Mouse (Mus musculus) heart, adult 11 months (tissue): Measurements from ENCODE around the gene Hspb7.

ENCODE experiments used
- DNase-seq: peaks from one replicate; pipeline ENCODE4 v3.0.0; 2022

Gene Hspb7

DNA sequence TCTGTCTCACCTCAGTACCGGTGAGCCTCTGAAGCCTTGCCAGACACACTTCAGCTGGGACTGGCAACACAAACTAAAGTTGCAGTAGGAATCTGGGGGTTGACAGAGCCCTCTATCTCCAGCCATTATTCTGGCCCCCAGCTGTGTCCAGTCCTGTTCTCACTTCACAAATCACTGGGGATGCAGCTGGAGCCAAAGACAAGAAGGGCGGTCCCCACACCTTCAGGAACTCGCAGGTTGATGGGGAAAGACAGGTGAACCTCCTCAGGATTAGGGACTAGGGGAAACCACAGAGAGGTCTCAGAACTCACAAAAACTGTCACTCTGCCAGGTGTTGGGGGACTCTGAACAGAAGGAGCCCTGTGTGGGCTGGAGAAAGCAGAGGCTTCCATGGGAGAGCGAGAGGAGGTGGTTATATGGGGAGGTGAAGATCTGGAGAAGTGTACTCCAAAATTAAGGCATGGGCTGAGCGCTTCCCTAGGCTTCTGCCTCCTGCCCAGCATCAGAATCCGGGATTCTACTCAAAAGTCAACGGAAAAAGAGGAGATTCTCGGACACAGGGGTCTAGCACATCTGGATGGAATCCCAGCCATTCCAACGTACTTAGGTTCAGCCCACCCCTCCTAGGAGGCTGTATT is at the start of gene Hspb7:
TSS of gene Hspb7 (plus strand) at position 588 of the 638 bp plus-strand sequence.
- no peak for DNase-seq

DNA sequence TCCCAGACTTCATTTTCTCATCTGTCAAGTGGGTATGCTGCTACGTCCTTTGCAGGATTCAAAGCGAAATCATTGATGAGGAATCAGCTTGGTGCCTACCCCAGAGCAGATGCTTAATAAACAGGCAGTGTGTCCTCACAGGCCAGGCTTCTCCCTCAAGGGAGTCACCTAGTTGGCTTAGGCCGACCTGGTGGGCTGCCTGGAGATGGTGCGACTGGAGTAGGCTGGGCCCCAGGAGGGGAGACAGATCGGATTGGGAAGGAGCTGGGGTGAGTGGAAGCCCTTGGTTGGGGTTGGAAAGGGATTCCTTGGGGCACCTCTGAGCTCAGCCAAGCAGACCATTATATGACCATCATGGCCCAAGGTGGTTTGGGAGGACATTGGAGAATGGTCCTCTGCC is 48.2 kb upstream of the Hspb7 start:
- DNase-seq = no peak

DNA sequence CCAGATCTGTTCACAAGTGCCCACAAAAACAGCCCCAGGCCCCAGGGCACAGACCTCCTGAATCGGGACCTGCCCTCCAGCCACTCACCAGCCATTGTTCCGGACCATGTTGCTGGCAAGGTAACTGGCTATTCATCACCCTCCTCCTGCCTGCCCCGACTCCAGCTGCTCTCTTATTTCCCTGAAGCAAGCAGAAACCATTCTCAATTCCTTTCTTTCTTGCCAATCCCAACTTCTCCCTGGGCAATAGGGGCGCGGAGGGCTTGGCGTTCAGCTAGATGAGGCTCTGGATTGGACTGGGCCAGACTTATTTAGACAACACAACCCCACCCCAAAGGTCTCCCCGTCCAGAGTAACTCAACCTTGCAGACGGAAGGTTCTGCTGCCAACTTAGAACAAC is 40.9 kb upstream of the Hspb7 start:
- DNase-seq = peak; percentile 83

DNA sequence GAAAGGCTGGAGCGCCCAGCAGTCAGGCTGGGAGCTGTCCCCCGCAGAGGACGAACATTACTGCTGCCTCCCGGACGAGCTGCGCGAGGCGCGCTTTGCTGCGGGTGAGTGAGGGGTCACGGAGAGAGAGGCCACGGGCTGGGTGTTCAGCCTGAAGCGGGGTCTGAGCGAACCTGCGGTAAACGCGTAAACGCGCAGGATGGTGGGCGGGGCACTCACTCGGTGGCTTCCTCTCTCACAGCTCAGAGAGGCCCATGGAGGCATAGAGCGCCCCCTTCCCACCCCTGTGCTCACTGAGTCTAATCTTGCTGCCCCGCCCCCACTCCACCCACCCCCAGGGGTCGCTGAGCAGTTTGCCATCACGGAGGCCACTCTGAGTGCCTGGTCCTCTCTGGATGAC is 38.2 kb upstream of the Hspb7 start:
- no peak for DNase-seq

DNA sequence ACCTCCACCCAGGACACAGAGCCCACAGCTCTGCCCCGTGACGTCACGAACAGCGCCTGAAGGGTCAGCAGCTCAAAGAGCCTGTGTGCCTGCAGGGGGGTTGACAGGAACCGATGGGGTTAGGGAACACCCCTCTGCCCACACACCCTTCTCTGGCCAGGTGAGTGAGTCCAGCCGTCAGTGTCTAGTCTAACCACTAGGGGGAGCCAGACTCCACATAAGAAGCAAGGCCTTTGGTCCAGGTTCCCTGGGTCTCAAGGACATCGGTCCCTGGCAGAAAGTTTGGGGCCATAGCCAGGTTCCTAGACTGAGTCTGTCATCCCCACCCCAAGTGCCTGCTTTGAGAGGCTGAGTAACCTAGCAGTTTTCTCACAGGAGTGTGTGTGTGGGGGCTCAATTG is 35.3 kb upstream of the Hspb7 start:
- DNase-seq = no peak

DNA sequence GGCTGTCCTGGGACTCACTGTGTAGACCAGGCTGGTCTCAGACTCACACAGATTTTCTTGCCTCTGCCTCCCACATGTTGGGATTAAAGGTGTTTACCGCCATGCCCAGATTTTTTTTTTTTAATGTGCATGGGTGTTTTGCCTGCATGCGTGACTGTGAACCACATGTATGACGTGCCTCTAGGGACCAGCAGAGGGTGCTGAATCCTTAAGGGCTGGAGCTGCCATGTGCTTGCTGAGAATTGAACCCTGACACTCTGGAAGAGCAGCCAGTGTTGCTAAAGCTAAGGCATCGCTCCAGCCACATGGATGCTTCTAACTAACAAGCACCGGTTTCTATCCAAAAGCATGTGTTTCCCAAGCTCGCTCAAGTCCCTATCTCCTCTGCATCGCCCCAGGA is 34.4 kb upstream of the Hspb7 start:
- no peak for DNase-seq

DNA sequence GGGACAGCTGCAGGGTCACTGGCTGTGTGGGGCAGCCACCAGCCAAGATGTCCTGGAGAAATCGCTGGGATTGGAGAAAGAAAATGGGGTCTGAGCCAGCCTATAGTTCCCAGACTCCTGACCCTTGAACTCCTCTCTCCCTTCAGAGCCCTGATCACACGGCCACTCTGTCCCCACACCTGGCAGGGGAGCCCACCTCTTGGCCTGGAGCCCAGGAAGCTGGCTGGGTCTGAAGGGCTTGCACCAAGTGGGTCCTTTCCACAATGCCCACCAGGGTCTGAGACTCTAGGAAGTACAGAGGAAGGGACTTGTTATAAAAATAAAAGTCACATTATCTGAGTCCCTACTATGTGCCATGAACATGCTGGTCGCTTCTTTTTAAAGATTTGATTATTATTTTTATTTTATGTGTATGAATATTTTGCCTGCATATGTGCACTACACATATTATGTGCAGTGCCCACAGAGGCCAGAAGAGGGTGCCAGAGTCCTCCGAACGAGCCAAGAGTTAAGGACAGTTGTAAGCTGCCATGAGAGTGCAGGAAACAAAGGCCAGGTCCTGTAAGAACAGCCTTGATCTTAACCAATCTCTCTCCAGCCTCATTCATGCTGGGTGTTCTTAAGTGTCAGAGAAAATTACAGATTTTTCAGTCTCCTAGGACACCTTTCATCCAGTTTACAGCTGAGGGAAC is 33.3 kb upstream of the Hspb7 start:
- DNase-seq = no peak

DNA sequence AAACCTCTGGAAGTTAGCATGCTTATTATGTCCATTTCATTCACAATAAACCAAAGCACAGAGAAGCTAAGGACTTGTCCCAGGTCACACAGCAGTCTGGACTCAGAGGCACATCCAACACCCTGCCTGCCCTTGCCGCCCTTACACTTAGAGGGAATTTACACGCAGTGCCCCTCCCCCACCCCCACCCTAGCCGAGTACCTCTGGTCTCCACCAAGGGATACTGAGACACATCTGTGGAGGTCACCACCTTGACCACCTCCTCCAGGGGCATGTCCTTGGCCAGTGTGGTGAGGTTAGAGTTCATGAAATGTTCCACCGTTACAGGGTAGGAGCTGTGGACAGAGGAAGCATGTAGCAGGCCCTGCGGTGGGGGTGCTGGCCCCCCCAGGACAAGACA is 32.6 kb upstream of the Hspb7 start:
- DNase-seq = no peak

DNA sequence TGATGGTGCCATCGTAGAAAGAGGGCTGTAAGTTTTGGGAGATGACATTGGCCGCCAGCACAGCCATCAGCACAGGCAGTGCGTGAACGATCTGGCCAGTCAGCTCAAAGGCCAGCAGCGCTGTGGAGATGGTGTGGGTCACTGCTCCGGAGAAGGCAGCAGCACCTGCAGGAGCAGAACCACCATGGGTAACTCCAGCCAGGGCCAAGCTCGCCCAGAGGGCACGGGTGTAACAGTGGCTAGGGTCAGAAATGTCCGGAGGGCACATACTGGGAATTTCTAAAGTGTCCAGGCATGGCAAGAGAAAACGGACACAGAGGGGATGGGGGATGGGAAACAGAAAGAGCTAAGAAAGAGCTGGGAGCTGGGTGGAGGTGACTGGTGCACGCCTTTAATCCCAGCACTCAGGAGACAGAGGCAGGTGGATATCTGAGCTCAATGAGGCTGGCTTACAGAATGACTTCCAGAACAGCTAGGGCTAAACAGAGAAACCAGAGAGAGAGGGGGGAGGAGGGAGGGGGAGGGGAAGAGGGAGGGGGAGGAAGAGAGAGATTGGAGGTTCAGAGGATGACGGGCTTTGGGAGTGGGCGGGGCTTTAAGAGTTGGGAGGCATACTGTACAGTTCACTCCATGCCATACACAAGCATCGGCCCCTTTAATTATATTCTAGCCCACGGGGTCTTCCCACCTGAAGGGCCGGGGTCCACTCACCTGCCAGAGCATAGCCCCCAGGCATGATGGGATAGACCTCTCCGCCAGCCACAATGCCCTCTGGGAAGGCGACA is 31.0 kb upstream of the Hspb7 start:
- no peak for DNase-seq

DNA sequence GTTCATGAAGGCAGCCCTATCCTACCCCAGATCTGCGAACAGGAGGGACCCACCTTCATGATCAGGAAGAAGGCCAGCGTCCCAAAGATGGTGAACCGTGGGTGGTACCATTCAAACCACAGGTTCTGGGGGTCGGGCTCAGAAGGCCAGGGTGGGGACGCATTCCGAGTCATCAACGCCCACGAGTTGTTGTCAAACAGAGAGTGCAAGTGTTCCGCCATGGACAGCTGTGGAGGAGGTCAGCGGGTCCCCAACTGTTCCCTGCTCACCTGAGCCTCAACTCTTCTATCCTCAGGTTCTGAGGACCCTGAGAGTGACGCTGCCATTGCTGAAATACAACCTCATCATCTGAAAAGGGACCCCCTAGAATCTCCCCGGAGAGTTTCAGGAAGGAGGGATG is 29.3 kb upstream of the Hspb7 start:
- no peak for DNase-seq

DNA sequence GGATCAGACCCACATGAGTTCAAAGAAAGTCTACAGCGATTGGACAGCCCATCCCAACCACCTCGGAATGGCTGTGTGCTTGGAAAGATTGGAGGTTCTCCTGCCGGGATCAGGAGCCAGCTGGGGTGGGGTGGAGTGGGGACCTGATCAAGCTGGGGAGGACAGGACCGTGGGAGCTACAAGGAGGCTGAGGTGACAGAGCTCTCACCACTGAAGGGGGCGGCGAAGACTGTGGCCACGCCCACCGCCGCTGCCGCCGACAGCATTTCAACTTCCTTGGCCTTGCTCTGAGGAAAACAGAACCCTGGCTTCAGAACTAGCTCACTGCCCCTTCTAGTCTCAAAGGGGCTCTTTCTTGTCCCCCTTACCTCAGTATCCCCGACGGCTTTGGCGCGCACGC is 25.8 kb upstream of the Hspb7 start:
- no peak for DNase-seq

DNA sequence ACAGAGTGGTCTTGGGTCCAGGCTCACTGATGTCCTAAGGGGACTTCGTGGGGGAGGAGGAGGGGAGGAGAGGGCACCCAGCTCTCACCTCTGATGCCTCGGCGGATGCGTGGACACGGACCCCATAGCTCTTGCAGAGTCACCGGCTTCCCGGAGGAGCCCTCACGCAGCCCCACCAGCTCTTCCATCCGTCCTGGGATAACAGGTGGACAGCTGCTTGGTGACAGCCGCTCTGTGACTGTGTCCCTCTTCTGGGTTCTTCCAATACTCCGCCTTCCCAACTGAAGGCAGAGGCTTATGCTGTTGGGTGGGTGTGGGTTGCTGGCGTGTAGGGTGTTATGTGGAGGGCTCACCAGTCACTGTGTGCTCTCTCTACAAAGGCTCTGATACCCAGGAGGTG is 22.7 kb upstream of the Hspb7 start:
- peak; percentile 83 for DNase-seq

DNA sequence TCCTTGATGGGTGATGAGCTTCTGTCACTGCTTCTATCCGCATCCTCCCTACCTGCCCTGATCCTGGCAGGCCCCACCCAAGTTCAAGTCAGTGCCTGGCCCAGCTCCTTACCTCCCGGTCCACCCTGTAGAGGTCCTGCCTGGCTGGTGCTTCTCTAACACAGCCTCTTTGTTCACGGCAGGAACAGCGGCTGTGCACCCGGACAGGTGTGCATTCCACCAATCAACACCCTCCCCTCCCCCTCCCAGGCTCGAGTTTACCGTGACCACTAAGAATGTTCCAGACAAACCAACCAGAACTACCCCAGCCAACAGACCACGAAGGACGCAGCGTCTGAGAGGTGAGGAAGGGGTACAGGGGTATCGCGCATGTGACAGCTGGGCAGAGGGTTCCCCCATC is 22.0 kb upstream of the Hspb7 start, which contains the start of gene Clcnka:
TSS of gene Clcnka (minus strand) at position 180 of the 400 bp plus-strand sequence.
- peak; percentile 88 for DNase-seq

DNA sequence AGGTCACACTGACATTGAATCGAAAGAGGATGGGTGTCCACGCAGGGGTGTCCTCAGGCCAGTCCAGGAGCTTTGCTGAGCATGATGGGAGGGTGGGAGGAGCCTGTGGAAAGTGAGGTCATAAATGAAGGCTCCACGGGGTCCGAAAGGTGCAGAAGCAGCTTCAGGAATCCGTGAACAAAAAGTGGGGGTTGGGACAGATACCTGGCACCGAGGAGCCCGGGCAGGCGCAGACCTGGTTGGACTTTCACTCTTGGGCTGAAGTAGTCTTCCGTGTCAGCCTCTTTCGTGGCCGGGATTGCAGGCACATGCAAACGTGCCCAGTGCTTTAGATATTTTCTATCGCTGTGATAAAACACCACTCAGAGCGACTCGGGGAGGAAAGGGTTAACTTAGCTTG is 20.4 kb upstream of the Hspb7 start:
- DNase-seq = no peak

DNA sequence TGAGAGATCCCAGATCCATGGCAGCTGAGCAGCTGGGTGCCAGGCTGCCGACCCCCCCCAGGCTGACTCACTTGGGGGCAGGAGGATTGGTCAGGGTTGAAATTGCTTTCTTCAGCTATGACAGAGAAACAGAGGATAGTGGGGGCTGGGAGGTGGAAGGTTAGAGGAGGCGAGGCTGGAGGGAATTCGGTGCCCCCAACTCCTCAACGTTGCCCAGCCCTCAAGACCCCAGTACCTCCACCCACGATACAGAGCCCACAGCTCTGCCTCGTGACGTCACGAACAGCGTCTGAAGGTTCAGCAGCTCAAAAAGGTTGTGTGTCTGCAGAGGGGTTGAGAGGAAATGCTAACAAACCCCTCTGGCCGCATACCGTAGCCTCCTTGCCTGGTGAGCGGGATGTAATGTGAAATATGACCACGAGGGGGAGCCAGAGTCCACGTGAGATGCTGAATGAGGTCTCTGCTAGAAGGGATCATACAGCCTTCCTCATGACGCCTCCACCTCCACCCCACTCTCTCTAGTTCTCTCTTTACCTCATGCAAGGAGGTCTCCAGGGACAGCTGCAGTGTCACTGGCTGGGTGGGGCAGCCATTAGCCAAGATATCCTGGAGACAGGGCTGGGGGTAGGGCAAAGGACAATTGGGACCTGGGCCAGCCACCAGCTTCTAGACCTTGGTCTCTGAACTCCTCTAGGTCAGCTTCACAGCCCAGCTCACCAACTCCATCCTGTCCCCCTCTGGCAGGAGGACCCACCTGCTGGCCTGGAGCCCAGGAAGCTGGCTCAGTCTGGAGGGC is 15.9 kb upstream of the Hspb7 start:
- DNase-seq = peak; percentile 97

DNA sequence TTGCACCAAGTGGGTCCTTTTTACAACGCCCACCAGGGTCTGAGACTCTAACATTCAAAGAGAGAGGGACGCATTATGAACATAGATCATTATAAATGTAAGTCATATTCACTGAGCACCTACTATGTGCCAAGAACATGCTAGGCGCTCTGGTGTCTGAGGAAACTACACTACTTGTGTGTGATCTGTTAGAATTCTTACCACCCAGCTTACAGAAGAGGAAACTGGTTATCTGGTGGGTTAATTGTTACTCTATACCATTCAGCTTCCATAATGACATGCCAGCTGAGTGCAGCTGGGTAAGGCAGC is 15.3 kb upstream of the Hspb7 start:
- DNase-seq = no peak

DNA sequence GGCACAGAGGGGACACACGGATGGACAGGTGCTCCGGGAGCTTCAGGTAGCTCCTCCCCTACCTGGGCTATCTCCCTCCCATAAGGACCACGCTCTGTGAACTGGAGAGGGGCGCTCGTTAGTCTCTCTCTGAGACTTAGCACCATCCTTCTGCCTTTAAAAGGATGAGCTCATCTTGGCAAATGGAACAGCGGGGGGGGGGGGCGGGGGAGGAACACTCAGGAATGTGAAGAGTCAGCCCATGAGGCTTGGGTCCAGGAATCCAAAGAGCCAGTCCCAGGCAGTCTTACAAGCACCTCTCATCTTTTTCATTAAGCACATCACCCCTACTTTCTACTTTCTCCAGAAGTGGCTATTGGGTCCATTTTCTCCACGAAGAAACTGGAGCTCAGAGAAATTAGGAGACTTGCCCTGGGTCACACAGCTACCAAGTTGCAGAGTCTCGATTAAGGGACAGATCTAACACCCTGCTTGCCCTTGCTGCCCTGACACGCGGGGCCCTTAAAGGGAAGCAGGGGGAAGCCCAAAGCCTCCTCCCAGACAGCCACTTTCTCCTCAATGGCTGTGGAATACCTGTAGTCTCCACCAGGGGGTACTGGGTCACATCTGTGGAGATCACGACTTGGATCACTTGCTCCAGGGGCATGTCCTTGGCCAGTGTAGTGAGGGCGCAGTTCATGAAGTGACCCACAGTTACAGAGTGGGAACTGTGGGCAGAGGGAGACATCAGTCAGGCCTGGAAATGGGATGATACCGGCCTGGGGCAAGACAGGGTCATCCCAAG is 13.9 kb upstream of the Hspb7 start:
- DNase-seq = peak; percentile 94

DNA sequence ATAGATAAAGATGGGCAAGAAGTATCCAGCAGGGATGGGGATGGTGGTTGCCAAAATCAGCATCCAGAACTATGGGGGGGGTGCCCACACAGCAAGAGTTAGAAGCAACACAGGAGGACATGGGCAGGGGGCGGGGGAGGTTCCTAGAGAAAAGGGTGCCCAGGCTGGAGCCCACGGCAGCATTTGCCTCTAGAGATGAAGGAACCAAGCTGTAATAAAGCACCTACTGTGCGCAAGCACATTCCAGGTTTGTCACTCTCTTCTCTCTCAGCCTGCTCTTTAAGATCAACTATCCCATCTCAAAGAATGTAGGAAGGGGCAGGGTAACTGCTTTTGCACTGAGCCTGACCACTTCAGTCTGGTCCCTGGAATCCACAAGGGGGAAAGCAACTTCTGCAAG is 12.0 kb upstream of the Hspb7 start:
- DNase-seq = no peak

DNA sequence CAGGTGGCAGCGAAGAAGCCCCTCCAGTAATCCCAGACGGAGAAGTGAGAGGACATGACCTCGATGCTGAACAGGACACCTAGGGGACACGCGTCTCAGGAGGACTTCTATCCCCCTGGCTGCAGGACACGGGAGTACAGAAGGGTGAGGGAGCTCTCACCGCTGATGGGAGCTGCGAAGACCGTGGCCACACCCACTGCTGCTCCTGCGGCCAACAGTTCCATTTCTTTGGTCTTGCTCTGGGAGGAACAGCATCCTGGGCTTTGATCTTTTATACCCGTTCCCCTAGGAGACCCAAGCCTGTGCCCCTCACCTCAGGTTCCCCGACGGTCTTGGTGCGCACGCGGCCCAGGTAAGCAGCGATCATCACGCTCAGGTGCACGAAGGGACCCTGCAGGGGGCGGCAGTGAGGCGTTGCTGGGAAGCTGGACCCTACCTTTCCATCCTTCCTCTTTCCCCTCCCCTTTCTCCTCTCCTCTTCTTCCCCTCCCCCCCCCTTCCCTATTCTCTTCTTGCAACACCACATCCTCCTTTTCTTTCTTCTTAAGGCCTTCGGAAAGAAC is 9.1 kb upstream of the Hspb7 start:
- DNase-seq = no peak

DNA sequence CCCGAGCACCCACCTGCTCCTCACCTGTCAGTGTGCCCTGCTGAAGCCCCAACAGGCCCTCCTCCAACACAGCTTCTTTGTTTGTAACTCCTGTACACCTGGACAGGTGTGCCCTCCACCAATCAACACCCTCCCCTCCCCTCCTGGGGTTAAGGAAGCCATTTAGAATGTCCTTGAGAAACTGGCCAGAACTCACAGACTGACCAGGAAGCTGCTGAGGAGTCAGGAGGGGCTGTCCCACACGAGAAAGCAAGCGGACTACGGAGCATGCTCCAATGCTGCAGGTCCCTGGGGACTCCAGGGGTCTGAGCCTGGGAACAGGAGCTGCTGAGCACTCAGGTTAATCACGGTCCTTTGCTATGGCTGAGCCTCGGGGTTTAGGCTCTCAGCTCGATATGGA is 4.7 kb upstream of the Hspb7 start, which contains the start of gene Clcnkb:
TSS of gene Clcnkb (minus strand) at position 91 of the 400 bp plus-strand sequence.
- peak; percentile 87 for DNase-seq

DNA sequence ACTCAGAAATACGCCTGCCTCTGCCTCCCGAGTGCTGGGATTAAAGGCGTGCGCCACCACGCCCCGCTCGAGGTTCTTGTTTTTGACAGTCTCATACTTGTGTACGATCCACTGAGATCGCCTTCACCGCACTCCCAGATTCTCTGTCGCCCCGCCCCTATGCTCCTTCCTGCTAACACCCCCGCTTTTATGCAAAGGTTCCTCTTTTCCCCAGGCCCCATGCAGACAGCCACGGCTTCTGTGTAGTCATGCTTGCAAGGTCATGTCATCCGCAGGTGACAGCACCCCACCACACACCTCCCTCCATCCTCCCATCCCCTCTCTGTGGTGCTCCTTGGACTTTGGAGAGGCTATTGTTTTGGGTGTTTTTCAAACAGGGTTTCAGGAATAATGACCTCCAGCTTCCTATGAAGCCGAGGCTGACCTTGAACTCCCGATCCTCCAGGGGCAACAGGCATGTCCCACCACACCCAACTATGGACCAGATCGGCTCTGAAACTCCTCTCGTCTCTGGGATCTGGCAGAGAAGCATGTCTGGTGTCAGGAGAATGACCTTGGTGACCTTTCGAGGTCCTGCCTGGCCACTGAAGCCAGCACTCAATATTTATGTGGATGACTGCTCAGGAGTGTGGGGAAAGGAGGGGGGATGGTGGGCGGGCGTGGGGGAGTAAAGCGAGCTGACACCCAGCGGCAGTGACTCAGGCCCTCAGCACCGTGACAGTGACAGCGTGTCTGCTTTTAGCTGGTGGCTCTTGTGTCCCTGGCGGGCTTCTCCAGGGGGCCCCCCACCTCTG is 984 bp upstream of the Hspb7 start:
- DNase-seq = peak; percentile 96
